Mouse (Mus musculus): ENCODE measurements around the gene Cyp2f2.

DNA sequence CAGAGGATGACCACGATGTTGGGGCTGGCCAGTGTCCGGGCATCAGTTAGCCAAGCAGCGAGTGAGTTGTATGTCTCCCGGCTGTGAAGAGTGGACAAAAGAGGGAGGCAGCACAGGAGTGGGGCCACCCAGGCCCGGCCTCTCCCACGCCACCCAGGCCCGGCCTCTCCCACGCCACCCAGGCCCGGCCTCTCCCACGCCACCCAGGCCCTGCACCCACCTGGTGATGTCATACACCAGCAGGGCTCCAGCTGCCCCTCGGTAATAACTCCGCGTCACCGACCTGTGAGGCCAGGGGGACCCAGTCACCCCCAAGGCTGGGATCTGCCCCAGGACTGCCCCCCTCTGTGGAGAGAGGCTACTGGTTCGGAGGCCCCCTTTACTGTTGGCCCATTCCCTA lies 54.8 kb downstream of the Cyp2f2 start:
- TF ChIP-seq CTCF (IDR thresholded peaks at IDR 0.05; ENCODE audit: borderline replicate concordance, insufficient read depth, low read depth, low read length) (no peak), POLR2A (IDR thresholded peaks at IDR 0.05; ENCODE audit: borderline replicate concordance, insufficient read depth, low read length) (no peak)
